Mouse (Mus musculus) left cerebral cortex, adult 9 months (tissue): ENCODE measurements at regions not wholly inside any gene's neighbourhood (a gene's known extent, or its start where the extent isn't known, plus 50 kb on each side); places are given as distances from the start of the nearest gene placed in this dataset.
"Not testable (repeated sequence)": the region's sequence is repeated elsewhere in the genome, so short reads cannot be mapped to it uniquely, and the experiment has no call there.

Experiments used
- DNase-seq, 2 experiments: peaks; one replicate each; pipeline ENCODE4 v3.0.0; 2022; ENCODE audit warnings: low spot score in 2 of 2

DNA sequence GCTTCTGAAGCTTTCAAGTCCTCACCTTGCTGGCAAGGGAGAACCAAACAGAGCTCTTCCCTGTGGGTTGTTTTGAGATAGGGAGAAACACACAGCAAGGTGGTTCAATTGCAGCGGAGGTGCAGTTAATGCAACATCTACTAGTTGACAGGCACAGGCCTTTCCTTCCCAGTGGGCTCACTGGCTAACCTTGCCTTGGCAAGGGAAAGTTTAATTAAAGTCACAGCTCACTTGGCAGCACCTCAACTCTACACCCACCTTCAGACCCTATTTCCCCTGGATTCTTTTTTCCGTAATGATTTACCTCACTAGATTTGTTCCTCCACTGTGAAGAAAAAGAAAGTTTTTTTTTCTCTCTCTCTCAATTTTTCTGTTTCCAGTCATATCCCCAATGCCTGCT is 314.5 kb downstream of the Tlr4 start:
- DNase-seq, result no peak

DNA sequence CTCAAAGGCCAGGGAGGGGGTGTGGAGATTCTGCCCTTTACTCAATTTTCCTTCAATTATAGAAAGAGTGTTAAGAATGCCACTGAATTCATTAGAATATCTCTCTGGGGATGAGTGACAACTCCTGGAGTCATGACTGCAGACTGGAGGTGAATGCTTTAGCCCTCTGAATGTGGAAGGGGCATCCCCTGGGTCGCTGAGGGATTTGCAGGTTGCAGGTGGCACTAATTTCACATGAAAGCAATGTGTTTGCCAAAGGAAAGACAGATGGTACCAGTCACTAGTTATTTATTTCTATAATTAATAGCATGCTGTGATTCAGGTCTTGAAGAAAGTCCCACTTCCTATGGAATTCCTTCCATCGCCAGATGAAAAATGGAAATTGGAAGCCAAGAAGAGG is 321.1 kb downstream of the Tlr4 start:
- no peak for DNase-seq

DNA sequence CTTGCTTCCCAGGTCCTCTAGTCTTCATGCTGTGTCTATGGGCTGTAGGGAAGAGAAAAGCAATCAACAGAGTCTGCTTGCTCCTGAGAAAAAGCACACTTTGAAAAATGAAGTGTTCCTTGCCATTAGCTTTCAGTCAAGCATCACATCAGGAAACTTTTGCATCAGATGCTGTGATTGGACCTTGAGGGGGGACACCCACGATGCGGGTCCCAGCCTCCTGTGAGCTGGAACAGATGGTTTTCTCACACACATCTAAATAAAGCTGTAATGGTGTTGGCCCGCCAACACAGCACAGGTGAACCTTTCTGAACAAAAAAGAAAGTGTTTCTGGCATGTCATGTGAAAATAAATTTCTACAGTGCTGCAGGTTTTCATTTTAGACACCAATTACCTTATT is 335.3 kb downstream of the Tlr4 start:
- DNase-seq, result peak in 1 of 2 experiments; percentile 8

DNA sequence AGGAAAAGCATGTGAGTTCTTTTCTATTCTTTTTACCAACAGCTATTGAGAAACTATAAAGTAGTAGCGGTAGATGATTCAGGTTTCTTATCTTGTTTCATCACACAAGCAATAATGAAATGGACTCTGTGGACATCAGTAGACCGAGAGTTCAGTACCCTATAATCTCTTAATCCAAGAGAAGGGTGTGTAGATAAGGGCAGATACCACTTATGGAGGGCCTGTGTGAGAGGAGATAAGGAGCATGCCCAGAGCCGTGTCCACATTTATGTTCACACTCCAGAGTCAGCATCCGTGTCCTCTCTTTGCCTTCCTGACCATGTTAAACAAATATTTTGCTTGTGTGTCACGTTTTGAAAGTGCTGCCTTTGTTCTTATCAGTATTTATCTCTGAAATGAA is 340.3 kb downstream of the Tlr4 start:
- no peak for DNase-seq

DNA sequence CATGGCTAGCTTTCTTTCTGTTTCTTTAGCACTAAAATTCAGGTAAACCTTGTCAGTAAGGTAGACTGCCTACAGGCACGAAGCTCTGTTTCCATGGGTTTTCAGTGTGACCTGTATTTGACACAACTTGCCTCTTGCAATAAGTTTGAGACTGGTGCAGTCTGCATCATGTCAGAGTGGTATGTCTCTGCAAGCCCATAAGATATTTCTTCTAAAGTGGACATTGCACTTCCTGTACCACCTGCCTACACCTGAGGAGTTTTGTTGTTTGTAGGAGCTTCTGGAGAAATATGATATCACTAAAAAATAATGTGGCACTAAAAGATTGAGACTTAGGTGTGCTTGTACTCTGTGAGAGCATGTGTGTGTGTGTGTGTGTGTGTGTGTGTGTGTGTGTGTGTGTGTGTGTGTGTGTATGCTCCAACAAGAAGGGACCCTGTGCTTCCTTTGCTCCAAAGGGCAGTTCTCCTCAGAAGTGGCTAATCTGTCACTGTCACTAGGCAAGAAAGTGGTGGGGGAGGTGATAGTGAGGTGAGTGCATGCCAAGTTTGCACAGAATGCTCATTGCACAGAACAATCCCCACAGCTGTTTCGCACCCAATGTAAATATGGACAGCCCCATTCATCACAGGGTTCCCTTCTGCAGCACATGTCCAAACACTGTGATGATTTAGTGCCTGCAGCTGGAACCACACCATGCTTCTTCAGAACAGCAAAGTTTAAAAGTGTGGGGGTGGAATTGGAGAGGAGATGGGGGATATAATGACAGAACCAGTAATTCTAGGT is 360.5 kb downstream of the Tlr4 start:
- DNase-seq, result no peak

DNA sequence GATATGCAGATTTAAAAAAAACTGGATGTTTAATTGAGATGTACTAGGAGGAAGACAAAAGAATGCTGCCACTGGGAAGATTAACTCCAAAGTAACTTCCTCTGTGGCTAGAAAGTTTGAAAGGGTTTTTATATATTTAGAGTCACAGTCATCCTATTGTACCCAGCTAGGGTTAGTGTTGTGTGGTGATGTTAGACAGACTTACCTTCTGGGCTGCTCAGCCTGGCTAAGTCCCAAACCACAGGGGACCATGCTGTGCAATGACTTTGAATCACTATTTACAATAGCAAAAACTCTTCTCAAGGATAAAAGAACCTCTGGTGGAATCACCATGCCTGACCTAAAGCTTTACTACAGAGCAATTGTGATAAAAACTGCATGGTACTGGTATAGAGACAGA is 363.2 kb downstream of the Tlr4 start:
- no peak for DNase-seq

DNA sequence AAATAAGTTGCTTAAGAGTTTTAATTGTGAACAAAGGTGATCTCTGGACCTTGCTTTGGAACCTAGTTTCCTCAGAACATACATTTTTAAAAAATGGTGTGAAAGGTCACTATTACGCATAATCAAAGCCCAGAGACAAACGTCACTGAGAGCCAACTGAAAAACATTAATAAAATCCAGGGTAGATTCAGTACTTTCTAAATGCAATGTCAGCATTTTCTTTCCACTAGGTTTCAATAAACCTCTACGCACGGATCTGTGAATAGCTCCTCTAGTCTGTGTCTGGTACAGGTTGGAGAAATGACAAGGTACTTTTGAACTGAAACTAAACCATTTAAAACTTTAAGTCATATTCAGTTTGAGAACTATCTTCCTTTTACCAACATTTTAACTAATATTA is 367.0 kb downstream of the Tlr4 start:
- DNase-seq, result no peak

DNA sequence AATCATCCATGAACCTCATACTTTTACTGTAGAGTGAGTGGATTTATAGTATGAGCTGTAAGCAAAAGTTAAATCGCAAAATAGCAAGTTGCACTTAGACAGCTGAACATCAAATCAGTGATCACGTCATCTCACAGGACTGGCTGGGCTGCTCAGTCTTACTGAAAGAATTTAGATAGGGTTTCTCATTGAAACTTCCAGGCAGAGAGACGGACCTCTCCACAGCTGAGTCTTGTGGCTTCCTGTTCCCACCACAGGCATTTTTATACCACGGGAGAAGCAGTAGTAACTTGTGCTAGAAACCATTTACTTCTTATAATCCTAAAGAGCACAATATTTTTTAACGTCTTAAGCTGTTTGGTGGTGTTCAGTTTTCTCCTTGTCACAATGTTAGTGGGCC is 369.5 kb downstream of the Tlr4 start:
- DNase-seq, result no peak

DNA sequence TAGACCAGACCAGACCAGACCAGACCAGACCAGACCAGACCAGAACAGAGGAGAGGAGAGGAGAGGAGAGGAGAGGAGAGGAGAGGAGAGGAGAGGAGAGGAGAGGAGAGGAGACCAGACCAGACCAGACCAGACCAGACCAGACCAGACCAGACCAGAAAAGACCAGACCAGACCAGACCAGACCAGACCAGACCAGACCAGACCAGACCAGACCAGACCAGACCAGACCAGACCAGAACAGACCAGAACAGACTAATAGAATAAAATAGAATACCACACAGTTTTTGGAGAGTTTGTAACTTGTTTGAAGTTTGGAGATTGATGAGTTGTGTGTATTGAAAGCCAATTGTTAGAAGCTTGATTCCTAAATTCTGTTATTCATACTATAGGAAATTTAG is 381.0 kb downstream of the Tlr4 start:
- peak; percentile 8 to 40 for DNase-seq

DNA sequence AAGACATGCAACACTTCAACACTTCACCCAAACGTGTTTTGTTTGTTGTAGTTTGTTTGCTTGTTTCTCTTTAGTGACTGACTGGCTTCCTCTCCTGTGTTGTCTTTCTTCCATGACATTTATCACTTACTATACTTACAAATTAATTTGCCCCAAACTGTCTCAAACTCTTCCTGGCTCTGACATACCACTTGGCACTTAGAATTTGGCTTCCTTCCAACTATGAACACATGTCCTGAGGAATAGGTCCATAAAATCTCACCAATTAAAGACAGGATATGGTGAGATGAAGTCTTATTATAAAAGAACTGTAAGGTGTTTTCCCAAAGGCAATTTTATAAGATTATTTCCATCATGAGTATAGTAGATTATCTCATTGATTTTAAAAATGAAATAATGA is 386.0 kb downstream of the Tlr4 start:
- DNase-seq, result no peak

DNA sequence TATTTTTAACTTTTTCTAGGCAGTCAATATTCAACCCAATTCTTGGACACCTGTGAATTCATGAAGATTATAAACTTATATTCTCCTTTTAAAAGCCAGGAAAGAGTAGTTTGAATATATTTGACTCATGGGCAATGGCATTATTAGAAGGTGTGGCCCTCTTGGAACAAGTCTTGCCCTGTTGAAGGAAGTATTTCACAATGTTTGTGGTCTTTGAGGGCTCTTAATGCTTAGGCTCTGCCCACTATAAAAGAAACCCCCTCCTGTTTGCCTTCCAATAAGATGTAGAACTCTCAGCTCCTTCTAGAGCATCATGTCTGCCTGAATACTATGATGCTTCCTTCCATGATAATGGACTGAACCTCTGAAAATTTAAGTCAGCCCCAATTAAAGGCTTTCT is 397.1 kb downstream of the Tlr4 start:
- DNase-seq, result no peak

DNA sequence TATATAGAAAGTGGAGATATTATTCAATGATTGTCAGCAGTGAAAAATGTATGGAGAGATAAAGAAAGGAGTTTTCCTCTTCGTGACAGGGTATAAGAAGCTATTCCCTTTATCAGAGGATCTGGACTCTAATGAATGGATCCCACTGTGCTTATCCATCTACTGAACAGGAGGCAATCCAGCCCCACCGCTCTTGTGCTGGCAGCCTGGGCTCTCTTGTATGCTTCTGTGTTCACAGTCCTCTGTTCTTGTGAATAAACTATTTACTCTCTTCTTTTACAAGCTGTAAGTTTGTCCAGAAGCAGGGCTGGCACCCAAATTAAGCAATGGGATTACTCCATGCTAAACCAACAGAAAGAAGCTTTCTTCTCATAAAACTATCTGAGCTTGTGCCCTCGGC is 401.8 kb downstream of the Tlr4 start:
- DNase-seq, result no peak

DNA sequence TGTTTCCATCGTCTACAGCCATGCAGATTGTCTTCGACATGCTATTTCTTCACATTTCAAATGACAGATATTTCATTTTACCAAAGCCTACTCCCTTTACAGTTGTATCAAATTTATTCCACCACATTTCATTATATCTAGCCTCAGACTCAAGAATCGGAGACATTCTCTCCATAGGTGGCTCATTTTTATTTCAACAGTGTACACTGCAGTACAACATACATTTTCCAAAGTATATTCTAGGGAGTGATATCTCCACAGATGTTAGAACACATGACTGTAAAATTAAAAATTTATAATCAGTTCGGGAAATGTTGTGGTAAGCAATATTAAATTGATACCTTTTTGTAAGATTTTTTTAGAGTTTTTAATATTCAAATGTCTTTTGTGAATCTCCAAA is 446.2 kb downstream of the Tlr4 start:
- DNase-seq, result no peak

DNA sequence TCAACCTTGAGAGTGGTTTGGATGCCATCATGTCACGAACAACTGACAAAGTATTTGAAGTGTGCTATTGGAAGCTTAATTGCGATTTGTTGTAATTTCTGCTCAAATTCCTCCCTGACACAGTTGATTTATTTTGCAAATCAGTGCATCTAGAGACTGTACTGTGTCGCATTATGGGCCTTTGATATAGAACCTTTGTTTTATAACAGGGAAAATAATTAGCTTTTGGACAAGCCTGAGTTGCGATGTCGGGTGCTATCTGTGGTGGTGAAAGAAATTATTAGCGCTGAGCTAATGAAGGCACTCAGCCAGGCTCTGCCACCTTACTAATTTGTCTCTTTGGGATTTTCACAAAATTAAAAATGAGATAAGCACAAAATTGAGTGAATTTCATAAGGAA is 473.6 kb downstream of the Tlr4 start:
- DNase-seq, result no peak

DNA sequence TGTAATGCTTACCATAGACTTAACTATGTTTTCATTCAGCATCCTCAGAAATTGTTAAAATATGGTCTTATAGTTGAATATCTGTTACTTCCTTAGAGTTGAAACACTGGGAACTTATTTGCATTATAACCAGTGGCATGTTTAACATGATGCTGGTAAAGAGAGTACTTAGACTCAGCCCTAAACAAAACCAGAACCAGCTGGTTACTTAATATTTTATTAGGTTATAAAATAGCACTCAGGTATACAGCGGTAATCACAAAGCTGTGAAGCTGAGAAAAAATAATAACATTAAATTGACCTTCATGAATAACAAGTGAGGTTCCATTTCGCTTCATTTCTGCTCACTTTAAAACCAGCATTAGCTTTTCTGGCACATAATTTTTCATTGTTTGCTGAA is 474.4 kb downstream of the Tlr4 start:
- DNase-seq, result no peak

DNA sequence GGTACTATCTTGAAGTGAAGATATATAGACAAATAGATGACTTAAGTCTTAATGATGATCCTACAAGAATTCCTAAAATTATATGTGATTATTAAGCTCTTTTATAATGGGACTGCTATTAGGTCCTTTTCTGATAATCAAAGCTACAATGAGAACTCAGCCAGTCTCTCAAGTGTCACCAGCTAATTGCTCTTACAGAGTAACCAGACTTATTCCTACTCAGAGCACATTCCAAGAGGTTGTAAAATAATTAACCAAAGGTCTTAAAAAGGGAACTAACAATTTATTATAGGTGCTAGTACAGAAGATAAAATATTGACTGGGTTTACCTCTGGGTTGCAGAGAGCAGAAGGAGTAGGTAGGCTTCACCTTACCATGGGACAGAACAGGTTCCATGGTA is 492.7 kb downstream of the Tlr4 start:
- DNase-seq, result not testable (repeated sequence)
